Mouse (Mus musculus) ES-Bruce4 (cell line): ENCODE data around the gene Klk10. TPM values are rescaled to one million over a fixed set of nuclear protein-coding genes. Genes with fewer than 3 reads are reported as not detected.

ENCODE experiments used
- H3K27ac ChIP-seq: 2 replicates; pipeline ENCODE4 v1.5.1; 2012; ENCODE audit warnings: low read length, inconsistent platforms; ENCODE audit not compliant: insufficient read depth
- H3K27me3 ChIP-seq: 2 replicates; pipeline ENCODE4 v1.6.1; 2012; ENCODE audit warnings: mild to moderate bottlenecking, low read length, inconsistent platforms; ENCODE audit not compliant: control insufficient read depth, poor library complexity, insufficient read depth, severe bottlenecking
- H3K36me3 ChIP-seq: 2 replicates; pipeline ENCODE4 v1.6.1; 2012; ENCODE audit warnings: inconsistent platforms, mild to moderate bottlenecking, low read length, moderate library complexity; ENCODE audit not compliant: control insufficient read depth, poor library complexity, insufficient read depth, severe bottlenecking
- H3K4me1 ChIP-seq: one replicate; pipeline ENCODE4 v1.8.1; 2011; ENCODE audit warnings: low read length; ENCODE audit not compliant: control insufficient read depth, insufficient read depth
- H3K4me3 ChIP-seq: 2 replicates; pipeline ENCODE4 v1.5.1; 2011; ENCODE audit warnings: low read depth, mild to moderate bottlenecking, low read length
- H3K9ac ChIP-seq: 2 replicates; pipeline ENCODE4 v1.6.1; 2012; ENCODE audit warnings: low read depth, mild to moderate bottlenecking, inconsistent platforms; ENCODE audit not compliant: poor library complexity, severe bottlenecking
- H3K9me3 ChIP-seq: replicated peaks from 2 replicates; pipeline ENCODE4 v1.6.1; 2012; ENCODE audit warnings: mild to moderate bottlenecking, low read length, inconsistent platforms; ENCODE audit not compliant: control insufficient read depth, poor library complexity, insufficient read depth, severe bottlenecking
- CTCF ChIP-seq: IDR thresholded peaks from one replicate; pipeline ENCODE4 v1.8.1; 2011; ENCODE audit warnings: low read depth, low read length
- EP300 ChIP-seq: IDR thresholded peaks from 2 replicates; pipeline ENCODE4 v1.6.1; 2011; ENCODE audit warnings: low read depth, low read length; ENCODE audit not compliant: insufficient read depth
- POLR2A ChIP-seq: IDR thresholded peaks from one replicate; pipeline ENCODE4 v1.8.1; 2011; ENCODE audit warnings: low read length; ENCODE audit not compliant: insufficient read depth
- polyA plus RNA-seq: library from polyadenylated mRNA; stranded (reverse); fragments of >200 nt; gene quantifications from 2 replicates; pipeline ENCODE4 v1.2.4, GENCODE M21; 2011; ENCODE audit warnings: low read depth; ENCODE audit not compliant: missing spikeins, insufficient read depth, insufficient read length

The Klk10 gene
- 1.2 and 2.1 TPM in 2 replicates for polyA plus RNA-seq

DNA sequence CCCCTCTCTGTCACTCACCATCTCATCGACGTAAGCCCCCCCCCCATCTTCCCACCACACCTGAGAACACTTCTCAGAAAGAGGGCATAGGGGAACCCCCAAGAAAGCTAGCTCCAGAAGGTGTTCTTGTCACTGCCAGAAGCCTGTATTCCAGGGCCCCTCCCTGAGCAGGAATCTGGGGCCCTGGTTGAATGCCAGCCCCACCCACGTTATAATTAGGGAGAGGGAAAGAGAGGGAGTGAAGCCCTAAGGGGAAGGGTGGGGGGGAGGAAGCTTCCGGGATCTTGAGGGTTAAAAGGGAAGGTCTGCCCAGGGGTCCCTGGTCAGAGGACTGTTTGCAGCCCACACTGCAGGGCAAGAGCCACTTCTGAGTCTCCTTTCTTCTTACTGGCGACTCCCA lies at the start of gene Klk10:
TSS of gene Klk10 (plus strand) at position 290 of the 400 bp plus-strand sequence.
- H3K27me3 ChIP-seq: no peaks in the 10 kb centered on the region
- no peak within 1 kb of the TSS for H3K9ac ChIP-seq
- H3K27ac ChIP-seq: no peak within 1 kb of the TSS
- peaks cover 10% of the 10 kb centered on the region for H3K4me1 ChIP-seq
- no peaks in the 10 kb centered on the region for H3K36me3 ChIP-seq
- no peaks in the 10 kb centered on the region for H3K9me3 ChIP-seq
- H3K4me3 ChIP-seq: no peak within 1 kb of the TSS
- TF ChIP-seq CTCF (no peak), EP300 (no peak), POLR2A (no peak)

DNA sequence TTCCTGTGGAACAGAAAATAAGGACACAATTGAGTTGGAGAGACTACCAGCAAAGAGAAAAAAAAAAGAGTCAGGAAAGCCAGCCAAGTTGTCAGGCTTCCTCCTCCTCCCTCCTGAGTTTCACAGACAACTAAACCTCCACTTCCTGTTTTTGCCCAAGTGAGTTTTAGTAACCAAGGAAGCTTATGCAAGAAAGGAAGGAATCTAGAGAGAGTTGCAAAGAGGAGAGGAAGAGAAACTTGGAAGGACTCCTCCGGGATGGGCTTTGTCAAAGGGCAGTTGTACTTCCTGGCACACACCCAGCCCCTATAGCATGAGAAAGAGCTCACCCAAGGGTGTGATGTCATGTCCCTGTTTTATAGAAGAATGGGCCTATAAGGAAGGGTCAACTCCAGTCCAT lies 33.0 kb upstream of the Klk10 start:
- Histone ChIP-seq H3K4me3 (no peak overlapping the region), H3K36me3 (no peaks in the 10 kb centered on the region), H3K4me1 (no peaks in the 10 kb centered on the region), H3K9me3 (peaks cover 2% of the 10 kb centered on the region; the same call in 1 of the 2 replicates), H3K27ac (no peak overlapping the region), H3K27me3 (no peaks in the 10 kb centered on the region), H3K9ac (no peak overlapping the region)
- no peak for TF ChIP-seq CTCF

DNA sequence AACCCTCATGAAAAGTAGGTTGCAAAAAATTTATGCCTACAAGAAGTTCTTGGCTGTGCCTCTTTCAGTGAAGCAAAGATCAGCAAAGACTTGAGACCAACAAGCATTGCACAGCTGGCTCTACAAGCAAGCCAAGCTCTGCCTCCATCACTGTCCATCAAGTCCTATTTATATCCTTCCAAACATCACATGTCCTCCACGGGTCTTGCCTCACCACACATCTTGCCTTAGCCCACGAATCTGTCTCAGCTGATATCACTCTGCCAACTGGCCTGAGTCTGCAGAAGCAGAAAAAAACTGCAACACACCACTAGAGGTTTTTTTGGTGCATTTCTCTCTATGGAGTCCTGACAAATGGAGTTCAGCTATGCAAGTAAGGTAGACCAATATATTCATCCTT lies 28.0 kb upstream of the Klk10 start:
- TF ChIP-seq EP300 (no peak), POLR2A (no peak), CTCF (no peak)
- H3K4me3 ChIP-seq: no peak overlapping the region
- H3K9me3 ChIP-seq: no peaks in the 10 kb centered on the region
- no peak overlapping the region for H3K9ac ChIP-seq
- no peaks in the 10 kb centered on the region for H3K4me1 ChIP-seq
- H3K27me3 ChIP-seq: no peaks in the 10 kb centered on the region
- H3K36me3 ChIP-seq: no peaks in the 10 kb centered on the region
- no peak overlapping the region for H3K27ac ChIP-seq

DNA sequence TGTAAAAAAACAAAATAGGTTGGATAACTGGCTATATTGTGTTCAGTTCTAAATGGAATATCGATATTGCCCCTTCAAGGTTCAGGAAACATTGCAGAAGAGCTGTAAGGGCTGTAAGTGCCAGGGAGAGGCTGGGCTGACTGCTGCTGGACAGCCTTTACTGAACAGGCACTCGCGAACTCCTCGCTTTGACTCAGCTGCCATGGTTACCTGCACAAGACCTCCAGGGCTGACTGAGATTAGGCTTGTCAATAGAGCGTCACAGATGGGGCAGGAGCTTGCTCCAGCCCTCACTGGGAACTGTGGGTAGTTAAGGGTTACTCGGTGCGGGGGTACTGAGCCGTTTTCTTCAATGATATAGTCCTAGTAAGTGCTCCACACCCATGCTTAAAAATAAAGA lies 14.4 kb upstream of the Klk10 start:
- peaks cover 3% of the 10 kb centered on the region for H3K4me1 ChIP-seq
- no peak overlapping the region for H3K9ac ChIP-seq
- H3K27ac ChIP-seq: no peak overlapping the region
- H3K4me3 ChIP-seq: no peak overlapping the region
- H3K27me3 ChIP-seq: no peaks in the 10 kb centered on the region
- no peak for TF ChIP-seq CTCF
- no peaks in the 10 kb centered on the region for H3K36me3 ChIP-seq
- H3K9me3 ChIP-seq: 0 out of 2 replicates have a peak, but pooled peaks cover 3% of the 10 kb centered on the region

DNA sequence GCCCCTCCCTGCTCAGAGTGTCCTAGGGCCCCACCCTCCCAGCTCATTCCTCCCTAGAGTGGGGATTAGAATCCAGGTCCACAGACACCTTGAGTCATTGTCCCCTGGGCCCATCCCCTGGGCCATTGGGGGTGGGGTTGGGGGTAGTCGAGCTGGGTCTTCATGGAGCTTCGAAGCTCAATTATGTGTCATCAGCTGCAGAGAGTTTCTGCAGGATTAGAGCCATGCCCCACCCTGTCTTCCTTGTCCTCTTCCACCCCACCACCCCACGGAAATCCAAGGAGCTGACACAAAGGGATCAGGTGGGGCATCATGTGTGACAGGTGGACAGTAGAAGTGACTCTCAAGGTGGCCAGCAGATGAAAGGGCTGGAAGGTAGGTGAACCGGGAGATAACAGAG lies 12.2 kb upstream of the Klk10 start, which contains the start of gene Klk12:
TSS of gene Klk12 (plus strand) at position 301 of the 400 bp plus-strand sequence.
- Histone ChIP-seq H3K27me3 (no peaks in the 10 kb centered on the region), H3K9me3 (no peaks in the 10 kb centered on the region), H3K27ac (no peak within 1 kb of the TSS), H3K4me1 (peaks cover 3% of the 10 kb centered on the region), H3K9ac (no peak within 1 kb of the TSS), H3K36me3 (no peaks in the 10 kb centered on the region), H3K4me3 (no peak within 1 kb of the TSS)
- TF ChIP-seq POLR2A: no peak
- TF ChIP-seq EP300: no peak
- no peak for TF ChIP-seq CTCF

DNA sequence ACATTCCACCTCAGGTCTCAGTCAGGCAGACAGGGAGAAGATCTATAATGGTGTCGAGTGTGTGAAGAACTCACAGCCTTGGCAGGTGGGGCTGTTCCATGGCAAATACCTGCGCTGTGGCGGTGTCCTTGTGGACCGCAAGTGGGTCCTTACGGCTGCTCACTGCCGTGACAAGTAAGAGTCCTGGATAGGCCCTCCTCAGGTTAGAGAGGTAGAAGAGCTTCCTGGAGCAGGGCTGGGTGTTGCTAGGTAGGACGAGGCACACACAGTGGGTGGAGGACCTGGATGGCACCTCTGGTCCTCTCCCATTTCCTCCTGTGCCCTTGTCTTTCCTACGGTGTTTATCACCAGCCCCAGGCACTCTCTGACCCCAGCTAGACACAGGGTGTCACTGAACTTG lies 11.2 kb upstream of the Klk10 start:
- Histone ChIP-seq H3K4me1 (peaks cover 3% of the 10 kb centered on the region), H3K9me3 (no peaks in the 10 kb centered on the region), H3K9ac (no peak overlapping the region), H3K27me3 (no peaks in the 10 kb centered on the region), H3K36me3 (no peaks in the 10 kb centered on the region), H3K4me3 (no peak overlapping the region), H3K27ac (no peak overlapping the region)
- TF ChIP-seq CTCF (no peak), EP300 (no peak), POLR2A (no peak)
